Mouse (Mus musculus): ENCODE measurements at regions not wholly inside any gene's neighbourhood (a gene's known extent, or its start where the extent isn't known, plus 50 kb on each side); places are given as distances from the start of the nearest gene placed in this dataset.

DNA sequence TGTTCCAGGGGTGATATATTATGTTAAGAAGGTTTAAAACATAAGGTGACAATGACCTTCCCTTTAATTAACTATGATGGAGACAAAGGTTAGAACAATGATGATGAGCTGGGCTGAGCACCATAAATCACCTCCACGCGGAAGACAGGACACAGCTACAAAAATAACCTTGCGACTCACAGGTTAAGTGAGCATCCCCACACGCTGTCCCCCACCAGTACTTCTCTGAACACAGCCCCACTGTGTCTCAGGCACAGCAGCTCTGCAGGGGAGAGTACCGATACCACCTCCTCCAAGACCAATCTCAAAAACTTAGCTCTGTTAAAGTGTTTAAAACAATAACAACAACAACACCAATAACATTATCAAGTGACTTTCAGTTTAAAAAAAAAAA, 307.7 kb upstream of the Adamts16 start:
- no peak for TF ChIP-seq POLR2A (IDR thresholded peaks at IDR 0.05; ENCODE audit: low read depth, low read length)
- TF ChIP-seq CTCF (conservative IDR thresholded peaks at IDR 0.05; ENCODE audit: insufficient read depth, insufficient read length, low read depth, low read length) = no peak
